Mouse (Mus musculus) activated CD4-positive, CD25-positive, alpha-beta regulatory T cell, adult 4 months (primary cell): ENCODE data around the gene Cnot6. TPM values are rescaled to one million over a fixed set of nuclear protein-coding genes. Genes with fewer than 3 reads are reported as not detected.

Experiments used
- ATAC-seq: one replicate; pipeline ENCODE4 v1.8.0; 2017
- polyA plus RNA-seq, 2 experiments: library from polyadenylated mRNA; unstranded; fragments of 100-300 nt; shearing (Covaris generic); gene quantifications; one replicate each; pipeline ENCODE4 v1.2.1; 2017

Gene Cnot6
- polyA plus RNA-seq: 10 to 100 TPM; 25.8 to 30.9 TPM

DNA sequence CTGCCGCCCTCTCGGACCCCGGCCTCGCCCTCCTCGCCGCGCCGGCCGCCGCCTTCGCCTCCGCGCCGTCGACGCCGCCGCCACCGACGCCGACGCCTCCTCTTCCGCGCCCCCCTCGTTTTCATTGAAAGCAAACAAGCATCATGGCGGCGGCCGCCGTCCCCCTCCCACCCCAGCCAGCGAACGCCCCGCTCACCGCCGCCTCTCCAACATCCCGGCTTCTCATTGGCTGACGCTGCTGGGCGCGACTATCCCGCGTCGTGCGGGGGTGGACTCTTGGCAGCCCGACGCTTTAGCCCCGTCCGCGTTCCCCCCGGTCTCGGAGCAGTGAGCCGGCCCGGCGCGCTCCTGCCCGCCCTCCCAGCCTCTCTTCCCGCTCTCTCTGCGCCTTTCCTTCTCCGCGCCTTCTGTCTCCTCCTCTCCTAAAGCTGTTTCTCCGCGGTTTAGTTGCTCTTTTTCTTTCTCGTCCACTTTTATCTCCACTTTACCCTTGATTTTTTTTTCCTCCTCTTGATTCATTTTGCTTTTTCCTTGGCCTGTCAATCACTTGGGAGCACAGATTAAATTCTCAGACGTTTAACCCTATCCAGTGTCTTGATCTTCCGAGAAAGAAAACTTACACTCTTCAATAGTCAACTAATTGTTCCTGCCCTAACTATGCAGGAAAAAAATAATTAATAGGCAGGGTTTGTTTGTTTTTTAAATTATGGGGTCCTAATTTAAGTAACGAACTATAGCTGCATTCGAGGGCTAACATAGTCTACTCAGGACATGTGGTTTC, at the start of gene Cnot6:
TSS of gene Cnot6 (minus strand) at position 169 of the 781 bp plus-strand sequence.
- ATAC-seq: peak; percentile 96

DNA sequence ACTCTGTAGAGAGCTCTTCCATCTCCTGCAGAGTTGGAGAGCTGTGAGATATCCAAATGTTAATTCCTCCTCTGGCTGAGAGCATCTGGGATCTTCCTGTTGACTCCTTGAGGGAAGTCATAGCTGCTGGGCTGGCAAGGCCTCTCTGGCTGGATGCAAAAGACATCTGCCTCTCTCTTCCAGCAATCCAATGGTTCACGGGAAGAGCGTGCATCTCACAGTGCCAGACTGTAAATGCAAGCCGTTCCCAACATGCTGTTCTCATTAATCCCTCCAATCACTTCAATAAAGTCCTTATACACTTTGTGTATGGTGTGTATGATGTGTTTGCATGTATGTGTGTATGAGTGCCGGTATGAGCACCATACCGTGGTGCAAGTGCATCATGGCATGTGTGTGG, 48.6 kb upstream of the Cnot6 start:
- ATAC-seq: no peak

DNA sequence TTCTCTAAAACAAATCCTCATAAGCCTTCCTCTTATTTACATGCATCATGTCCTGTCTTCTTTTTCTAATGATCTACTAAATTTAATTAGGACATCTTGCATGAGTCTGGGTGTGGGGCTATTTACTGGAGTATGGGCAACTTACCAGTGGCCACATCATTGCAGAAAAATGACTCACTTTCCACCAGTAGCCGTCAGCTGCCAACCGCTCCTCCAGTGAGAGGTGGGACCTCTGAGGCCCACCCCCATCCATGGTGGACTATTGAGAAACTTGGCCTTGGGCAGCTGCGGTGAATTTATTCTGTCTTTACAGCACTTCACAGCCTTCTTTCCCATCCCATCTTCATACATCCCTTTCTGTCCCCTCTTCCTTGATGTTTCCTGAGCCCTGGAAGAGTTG, 45.6 kb upstream of the Cnot6 start:
- no peak for ATAC-seq

DNA sequence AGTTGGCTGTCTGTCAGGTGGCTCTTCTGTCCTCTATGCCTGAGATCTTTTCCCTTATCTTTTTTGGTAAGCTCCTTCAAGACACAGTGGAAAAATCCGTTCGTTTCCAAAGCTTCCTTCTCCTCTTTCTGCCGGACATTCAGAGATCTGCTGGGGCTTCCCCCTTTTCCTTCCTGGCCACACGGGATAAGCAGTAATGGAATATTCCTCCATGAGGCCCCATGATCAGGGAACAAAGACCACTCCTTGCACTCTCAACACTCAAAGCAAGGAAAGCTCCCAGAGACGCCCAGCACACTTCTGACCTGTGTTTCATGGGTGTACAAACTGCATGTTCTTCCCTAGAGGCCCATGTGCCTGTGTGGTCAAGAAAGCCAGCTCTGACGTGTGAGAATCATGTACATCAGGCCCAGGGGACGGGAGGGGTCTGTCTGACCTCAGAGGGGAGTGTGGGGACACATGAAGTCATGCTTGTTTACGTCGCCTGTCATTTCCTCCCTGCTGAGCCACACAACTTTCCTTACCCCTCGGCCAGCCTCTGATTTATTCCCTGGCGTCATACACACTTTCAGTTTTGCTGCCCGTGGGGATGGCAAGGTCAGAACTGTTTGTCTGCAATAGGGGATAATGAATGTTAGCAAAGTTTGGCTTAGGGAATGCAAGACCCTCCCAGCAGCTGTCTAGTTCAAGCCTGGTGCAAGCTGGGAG, 42.6 kb upstream of the Cnot6 start:
- ATAC-seq: no peak

DNA sequence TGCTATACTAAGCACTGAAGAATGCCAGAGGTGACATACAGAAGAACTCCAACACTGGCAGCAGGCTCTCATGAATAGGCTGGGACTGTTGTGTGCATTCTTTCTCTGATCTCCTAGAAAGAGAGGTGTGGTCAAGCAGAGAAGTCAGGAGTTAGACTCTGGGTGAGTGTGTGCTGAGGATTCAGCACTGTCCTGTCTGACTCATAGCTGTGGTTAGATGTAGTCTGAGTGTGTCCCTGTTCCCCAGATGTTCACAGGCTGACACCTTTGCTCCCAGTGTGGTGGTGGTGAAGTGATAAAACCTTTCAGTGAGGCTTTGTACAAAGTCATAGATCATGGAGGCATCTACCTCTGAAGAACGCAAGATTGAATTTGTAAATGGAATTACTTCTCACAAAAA, 34.2 kb upstream of the Cnot6 start:
- ATAC-seq: no peak

DNA sequence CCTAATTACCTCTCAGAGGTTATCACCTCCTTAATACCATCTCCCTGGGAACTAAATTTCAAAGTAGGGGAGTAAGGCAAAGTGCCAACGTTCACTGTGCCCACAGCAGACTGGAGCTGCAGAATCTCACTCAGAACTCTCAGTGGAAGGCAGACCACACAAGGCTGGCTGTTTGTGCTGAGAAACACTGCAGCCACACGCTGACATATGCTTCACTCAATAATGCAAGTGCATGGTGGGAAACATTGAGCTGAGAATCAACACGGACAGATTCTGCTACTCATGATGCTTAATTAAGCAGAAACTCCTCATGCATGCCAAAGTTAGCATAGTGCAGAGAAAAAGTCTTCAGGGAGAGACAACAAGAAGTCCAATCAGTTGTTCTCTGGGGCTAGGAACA, 33.3 kb upstream of the Cnot6 start:
- ATAC-seq: no peak

DNA sequence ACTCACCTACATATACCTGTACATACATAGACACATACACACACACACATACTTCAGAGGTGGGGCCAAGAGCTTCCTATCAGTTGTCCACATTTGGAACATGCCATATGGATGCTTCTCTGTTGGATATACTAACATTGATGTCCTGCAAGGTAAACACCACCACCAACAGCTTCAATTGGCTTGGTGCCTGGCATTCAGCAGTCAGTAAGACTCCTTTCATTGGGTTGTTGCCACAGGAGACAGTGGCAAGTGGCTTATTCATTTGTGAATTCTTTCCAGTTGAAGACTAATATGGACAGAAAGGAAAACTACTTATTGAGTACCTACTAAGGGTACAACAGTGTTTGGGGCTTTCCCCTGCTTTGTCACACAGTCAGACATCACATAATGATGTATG, 32.5 kb upstream of the Cnot6 start:
- ATAC-seq: no peak

DNA sequence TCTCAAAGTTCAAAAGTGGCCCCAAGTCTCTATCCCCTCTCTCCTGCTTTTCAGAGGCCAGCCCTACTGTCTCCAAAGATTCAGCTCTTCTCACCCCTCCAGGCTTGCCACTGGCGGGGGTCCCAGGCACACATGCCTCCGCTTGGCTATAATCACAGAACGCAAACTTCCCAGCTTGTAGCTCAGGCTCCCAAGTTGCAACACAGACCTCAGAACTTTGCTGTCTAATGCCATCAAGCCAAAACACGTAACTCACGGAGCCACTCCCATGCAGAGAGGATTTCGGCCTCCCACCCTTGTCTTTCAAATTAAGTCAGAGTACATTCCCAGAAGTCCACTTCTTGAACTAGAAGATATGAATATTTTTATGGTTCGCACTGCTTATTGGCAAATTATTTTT, 31.1 kb upstream of the Cnot6 start:
- ATAC-seq: no peak

DNA sequence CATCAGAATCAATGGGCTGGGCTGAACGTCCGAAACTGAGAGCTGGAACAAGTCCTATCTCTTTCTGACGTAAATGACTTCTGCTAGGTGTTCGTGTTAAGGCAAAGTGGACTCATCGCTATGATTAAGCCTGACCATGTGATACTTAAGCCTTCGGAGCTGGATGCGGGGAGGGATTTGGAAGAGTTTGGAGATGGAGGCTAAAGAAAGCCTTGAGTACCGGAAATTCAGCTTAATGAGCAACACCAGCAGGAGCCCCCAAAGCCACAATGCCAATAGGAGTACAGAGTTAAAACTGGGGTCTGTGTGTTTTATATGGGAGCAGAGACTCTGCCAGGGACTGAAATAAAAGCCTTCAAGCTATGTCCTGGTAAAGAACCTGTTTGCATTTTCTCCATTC, 29.7 kb upstream of the Cnot6 start:
- ATAC-seq: no peak

DNA sequence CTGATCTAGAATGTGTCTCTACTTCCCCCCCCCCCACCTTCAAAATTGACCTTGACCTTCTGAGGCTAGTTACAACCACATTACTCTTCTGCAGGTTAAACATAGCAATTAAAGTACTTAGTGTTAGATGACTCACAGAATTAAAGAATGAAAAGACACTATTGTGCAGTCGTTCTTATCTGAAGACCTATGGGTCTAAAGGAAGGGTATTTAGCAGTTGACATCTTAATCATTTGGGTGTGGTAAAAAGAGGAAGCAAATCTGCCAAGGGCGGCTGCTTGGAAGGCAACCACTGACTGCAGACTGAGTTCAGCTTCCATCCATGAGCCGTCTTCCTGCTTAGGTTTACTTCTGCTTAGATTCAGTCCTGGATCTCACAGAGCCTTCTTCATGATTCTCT, 27.3 kb upstream of the Cnot6 start:
- ATAC-seq: no peak

DNA sequence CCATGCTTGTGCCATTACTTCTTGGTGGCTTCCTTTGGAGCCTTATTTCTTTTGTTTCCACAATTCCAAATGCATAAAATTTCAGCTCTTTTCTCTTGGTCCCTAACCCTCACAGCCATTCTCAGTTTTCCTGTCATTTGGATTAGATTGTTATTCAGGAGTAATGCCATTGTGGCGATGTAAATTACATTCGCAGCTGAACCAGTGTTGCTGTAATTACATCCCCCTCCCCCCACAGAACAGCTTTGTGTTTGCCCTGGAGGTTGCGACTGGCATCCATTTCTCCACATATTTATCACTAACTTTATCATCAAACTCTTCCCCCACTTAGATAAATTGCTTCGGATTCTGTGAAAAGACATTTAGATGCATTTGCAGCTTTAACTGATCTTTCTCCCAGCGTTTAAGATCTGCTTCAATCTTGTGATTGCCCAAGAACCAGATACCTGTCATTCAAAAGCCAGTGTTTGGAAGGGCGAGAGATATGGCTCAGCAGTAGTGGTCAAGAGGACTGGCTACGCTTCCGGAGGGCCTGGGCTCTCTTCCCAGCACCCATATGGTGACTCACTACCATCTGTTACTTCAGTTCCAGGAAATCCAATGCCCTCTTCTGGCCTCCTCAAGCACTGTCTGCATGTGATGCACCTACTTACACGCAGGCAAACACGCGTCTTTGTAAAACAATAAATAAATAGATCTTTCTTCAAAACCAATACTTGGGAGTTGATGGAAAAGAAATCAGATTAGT, 26.3 kb upstream of the Cnot6 start:
- no peak for ATAC-seq

DNA sequence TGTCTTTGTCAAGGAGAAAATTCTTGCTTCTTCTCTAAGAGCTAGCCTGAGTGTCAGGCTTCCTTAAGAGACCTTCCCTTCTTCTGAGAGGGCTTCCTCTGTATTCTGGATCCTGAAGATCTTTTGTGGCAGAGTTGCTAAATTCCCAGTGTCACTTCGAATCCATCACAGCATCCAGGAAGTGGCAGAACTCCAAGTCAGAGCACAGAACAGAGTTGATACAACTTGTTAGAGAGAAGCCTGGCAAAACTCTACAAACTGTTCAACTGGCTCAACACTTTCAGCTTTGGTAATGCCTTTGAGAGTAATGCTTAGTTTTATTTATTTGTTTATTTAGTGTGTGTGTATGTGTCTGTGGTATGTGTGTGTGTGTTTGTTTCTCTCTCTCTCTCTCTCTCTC, 25.1 kb upstream of the Cnot6 start:
- ATAC-seq: no peak

DNA sequence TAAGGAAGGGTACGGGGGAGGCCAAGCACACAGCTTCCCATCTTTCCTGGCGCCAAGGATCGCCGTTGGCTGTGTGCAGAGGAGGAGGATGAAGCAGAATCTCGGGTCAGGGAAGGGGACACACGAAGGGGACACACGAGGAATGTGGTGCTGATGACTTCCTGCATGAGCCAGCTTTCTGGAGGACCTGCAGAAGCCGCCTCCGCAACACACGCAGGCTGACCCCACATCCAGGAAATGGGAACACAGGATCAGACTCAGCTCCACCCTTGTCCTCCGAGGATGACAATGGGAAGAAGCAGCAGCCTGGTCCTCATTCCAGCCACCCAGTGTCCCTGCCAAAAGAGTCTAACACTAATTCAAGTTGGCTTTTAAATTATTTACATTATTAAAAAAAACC, 22.2 kb upstream of the Cnot6 start:
- ATAC-seq: no peak

DNA sequence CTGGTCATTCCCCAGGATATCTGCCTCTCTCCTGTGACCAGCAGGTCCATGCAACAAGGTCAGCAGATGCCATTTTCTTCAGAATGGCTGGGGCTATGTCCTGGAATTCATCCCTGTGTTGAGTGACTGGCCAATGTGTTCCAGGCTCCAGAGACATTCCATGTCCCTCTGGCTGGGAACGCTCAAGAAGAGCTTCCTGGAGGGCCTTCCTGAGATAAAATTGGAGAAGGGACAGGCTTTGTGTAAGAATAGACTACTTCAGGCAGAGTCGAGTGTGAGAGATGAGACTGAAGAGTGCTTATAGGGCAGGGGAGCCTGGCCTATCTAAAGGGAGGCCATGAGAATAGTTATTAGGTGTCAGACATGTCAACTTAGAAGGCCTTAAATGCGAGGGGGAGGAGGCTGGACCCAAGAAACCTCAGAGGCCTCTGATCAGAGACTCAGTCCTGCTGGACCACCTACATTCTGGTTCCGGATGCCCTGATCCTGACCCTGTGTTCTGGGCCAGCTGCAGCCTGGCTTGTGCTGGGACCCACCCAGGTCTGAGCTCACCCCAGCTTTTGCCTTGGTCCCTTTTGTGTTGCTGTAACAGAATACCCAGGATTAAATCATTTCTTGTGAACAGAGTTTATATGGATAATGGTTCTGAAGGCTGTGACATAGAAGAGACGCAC, 17.9 kb upstream of the Cnot6 start:
- ATAC-seq: no peak

DNA sequence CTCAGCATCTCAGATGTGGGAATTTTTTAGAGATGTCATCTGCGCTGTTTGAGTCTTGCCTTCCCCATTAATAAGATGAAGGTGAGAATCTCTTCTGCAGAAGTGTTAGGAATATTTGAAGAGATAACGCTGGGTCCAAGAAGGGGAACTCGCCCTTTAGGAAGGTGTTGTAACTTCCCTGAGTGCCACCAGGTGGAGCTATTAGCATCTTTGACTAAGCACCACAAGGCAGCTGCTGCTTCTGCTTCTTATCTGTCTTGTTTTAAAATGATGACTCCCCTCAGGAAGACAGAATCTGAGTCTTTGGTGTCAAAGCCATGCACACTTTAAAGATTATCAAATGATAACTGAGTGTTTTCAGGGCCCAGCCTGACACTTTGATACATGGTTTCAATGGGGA, 15.4 kb upstream of the Cnot6 start:
- peak; percentile 59 for ATAC-seq

DNA sequence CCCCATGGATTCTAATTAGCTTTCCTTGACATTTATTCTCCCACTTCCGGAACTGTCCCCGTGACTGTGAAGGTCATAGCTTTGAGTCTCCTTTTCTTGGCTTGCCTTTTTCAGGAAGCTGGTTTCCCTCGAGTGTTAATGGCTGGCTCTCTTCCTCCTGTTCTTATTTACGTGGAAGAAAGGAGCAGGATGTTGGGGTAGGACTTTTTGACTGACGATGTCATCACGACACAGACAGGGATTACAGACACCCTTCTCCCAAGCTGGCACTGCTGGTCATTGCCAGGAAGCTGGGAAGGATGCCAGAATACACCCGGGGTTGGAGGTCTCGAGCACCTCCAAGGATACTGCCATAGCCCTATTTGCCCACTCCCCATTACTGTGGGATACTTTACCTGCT, 14.3 kb upstream of the Cnot6 start:
- ATAC-seq: no peak

DNA sequence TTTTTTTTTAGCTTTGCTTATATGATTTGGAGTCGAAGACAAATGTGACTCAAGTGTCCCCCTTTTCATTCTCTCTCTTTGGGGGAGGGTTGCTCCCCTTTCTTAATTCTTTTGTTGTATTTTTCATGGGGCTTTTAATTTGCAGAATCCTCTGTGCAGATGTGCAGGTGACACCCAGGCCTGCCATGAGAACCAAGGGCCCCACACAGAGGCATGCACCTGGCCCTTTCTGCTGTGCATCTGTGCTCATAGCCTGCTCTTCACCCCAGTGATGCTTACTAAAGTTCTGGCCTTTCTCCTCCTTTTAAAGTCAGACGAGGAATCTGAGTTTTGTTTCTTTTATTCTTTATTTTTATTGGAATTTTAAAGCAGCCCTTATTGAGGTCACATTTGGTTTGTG, 12.2 kb upstream of the Cnot6 start:
- no peak for ATAC-seq

DNA sequence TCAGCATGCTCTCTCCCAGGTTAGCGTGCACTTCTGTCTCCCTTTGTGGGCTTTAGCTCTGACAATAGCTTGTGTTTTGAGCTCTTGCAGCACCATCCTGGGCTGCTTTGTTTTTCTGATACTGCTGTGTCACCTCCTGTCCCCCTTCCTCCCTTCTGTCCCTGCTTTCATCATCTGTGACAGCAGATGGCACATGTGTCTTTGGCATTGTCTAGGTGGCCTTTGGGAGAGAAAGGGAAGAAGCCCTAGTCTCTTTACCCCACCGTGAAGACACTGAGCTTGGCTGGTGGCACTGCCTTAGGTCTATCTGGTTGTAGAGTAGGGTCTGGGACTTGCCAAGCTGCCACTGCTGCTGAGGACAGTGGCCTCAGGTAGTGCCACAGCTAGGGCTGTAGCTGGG, 10.8 kb upstream of the Cnot6 start:
- ATAC-seq: peak; percentile 13

DNA sequence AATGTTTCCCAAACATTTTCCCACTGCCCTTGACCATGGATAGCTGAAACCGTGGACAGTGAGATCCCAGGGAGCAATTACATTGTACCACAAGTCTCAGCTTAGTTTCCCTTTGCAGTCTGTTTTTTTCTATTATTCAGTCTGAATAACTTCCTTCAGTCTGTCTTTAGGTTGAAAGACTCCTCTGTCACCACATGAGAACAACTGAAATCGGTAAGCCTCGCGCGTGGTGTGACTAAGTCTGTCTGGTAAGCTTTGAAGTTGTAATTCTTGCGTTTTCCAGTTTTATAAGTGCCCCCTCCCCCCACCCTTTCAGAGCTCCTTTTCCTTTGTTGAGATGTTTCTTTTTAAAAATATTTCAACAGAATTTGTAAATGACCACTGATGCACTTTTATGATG, 10.2 kb upstream of the Cnot6 start:
- ATAC-seq: peak; percentile 80

DNA sequence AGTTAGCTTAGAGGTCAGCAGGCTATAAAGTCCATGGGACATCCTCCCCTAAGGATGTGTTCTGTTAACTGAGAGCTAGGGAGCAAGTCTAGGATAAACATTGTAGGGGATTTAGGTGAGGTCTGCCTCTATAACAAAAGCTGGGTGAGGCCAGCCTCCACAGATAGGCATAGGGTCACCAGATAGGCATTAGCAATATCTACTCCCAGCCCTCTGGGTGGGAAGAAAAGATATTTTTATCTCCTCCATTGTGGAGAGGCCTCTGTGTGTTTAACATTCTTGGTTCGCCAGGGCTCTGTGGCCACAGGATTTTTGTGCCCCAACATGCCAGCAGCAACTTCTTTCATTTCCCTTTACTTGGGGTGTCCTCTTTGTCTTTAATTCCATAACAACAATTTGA, 8.8 kb upstream of the Cnot6 start:
- no peak for ATAC-seq

DNA sequence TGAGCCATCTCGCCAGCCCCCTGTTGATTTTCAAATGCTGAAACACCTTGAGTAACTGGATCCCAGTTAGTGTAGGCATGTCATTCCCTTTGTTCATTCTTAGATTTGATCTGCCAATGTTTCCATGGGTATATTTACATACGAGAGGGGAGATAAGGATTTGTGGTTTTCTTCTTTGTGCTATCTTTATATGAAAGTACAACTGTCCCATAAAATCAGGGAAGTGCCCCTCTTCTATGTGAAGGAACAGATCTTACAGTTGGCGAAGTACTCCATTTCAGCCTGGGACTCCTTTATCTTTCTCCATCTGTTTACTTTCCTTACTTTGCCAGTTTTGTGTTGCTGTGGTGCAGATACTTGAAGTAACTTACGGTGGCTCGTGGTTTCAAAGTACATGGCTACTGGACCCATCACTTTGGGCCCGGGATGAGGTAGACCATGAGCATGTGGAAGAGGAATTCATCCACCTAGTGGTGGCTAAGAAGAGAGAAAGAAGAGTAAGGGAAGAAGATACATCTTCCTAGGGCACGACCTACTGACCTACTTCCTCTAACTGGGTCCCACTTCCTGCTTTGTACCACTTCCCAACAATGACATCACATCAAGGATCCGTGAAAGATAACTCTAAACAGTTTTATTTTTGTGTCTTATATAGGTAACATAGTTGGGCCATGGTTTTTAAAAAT, 7.1 kb upstream of the Cnot6 start:
- peak; percentile 48 for ATAC-seq
